Mouse (Mus musculus): ENCODE results near the gene Rcc1. TPM values are rescaled to one million over a fixed set of nuclear protein-coding genes. Genes with fewer than 3 reads are reported as not detected.

The Rcc1 gene
- total RNA-seq, 2 experiments from 2014 or later = 13.4 to 18.6 TPM

GRCm38 (mm10) chr4:132356170-132356569, 2.8 kb upstream of the Rcc1 start:
- DNase-seq = peak; percentile 43

DNA sequence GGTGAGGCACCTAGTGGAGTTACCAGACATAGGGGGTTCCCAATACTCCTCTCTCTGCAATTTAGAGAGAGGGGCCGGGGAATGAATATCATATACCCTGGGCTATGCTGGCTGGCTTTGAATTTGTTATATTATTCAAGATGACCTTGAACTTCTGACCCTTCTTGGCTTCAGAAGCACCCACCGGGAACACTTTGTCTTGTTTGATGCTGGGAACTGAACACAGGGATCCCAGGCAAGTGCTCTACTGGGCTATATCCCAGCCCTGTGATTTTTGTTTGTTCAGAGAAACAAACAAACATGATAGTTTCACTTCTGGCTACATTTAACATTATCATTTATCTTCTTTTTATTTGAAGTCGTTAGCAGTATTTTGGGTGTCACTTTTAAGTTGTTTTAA, 2.0 kb upstream of the Rcc1 start:
- DNase-seq = no peak

DNA sequence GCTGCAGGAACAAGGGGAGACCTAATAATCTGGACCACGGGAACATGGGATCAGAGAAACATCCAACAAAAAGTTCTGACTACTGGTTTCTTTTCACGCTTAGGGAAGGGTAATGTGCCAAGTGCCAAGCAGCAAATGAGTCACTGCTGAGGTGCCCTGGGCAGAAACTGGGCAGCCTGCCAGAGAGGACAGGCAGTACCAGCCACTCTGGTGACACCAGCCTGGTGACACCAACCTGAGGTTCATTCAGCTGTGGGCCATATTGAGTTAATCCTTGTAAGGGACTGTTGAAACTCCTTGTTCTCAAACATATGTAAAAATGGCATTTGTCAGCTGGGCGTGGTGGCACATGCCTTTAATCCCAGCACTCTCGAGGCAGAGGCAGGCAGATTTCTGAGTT, 1.2 kb upstream of the Rcc1 start:
- DNase-seq = peak; percentile 34

DNA sequence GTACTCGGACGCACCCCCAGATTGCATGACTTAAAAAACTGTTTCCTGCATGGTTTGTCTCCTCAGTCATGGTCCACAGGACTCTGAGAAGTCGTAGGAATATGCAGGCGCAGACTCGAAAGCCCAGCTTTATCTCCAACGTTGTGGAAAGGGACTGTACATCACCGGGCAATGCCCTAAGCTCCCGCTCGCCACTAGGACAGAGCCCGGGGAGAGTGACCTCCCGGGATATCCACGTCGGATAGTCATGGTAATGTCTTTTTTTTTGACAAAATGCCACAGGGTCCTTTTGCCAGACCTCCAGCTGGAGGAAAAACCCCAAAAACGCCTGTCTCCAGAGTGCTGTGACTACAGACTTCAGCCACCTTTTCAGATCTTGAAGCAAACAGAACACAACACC, 666 bp downstream of the Rcc1 start:
- peak; percentile 22 for DNase-seq

- no peak for DNase-seq
Observed at GRCm38 (mm10) chr4:132351401-132351800, 2.0 kb downstream of the Rcc1 start.

GRCm38 (mm10) chr4:132350854-132351253, 2.6 kb downstream of the Rcc1 start:
- DNase-seq = no peak

DNA sequence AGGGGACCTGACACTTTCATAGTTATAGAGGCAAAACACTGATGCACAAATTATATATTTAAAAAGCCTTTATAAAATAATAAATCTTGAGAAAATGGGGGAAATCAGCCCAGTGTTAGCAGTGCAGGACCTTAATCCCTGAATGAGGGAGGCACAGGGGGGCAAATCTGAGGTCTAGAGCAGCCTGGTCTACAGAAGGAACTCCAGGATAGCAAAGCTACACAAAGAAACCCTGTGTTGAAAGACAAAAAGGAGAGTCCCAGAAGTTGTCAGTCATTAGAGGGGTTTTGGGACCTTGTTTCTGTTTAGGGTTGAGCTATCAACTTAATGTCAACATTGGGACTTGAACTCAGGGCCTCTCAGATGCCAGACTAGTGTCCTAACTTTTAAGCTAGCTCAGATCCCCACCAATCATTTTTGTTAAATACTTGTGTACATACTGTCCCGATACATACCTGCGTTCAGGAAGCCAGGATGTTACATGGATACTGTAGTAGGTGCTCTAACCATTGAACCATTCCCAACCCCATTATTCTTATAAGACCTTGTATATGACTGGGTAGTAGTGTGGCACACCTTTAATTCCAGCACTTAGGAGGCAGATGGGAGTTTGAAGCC, 3.2 kb downstream of the Rcc1 start:
- no peak for DNase-seq

GRCm38 (mm10) chr4:132349495-132350122, 3.8 kb downstream of the Rcc1 start:
- DNase-seq = no peak

DNA sequence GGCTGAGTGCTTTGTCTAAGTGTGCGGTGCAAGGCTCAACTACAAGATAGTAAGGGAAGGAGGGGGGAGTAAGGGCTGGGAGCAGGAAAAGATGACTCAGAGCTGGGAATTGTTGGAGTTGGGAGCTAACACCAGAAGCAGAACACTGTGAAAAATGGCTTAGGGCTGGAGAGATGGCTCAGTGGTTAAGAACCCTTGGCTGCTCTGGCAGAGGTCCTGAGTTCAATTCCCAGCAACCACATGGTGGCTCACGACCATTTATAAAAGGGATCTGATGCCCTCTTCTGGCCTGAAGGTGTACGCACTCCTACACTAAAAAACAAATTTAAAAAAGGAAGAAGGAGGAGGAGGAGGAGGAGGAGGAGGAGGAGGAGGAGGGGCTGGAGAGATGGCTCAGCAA, 6.7 kb downstream of the Rcc1 start:
- DNase-seq = no peak

DNA sequence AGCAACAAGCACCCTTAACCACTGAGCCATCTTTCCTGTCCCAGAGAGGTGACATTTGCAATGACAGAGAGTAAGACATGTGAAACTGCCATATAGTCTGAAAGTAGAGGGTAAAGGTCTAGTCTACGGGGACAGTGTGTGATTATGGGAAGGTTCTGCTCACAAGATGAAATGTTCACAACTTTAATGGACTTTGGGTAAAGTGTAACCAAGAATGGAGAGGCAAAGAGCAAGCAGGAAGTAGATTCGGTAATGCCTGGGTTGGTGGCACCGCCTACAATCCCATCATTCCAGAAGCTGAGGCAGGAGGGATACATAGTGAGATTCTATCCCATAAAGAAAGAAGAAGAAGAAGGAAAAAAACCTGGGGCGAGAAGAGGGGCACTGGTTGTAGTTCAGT, 7.1 kb downstream of the Rcc1 start:
- no peak for DNase-seq

GRCm38 (mm10) chr4:132345843-132346212, 7.6 kb downstream of the Rcc1 start:
- no peak for DNase-seq

- DNase-seq = peak; percentile 99
Observed at GRCm38 (mm10) chr4:132345135-132345842, 8.1 kb downstream of the Rcc1 start.

GRCm38 (mm10) chr4:132344403-132345134, 8.8 kb downstream of the Rcc1 start:
- no peak for DNase-seq

GRCm38 (mm10) chr4:132341451-132341850, 12.0 kb downstream of the Rcc1 start:
- no peak for DNase-seq

DNA sequence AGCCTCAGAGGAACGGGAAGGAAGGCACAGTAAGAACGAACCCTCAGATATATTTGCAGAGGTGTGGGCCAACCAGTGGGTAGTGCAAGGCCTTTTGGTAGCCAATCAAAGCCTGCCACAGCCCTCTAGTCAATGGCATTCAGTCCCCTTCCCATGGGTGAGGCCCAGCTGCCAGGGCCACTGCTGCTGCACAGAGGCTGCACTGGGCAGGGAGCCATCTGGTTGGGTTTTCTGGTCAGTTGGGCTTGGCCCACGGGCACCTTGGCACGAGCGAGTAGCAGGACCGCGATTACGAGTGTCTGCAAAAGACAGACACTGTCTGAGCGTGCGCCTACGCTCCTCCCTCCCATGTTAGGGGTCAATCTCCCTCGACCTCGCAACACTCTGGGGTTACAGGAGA, 14.5 kb downstream of the Rcc1 start:
- peak; percentile 82 for DNase-seq

DNA sequence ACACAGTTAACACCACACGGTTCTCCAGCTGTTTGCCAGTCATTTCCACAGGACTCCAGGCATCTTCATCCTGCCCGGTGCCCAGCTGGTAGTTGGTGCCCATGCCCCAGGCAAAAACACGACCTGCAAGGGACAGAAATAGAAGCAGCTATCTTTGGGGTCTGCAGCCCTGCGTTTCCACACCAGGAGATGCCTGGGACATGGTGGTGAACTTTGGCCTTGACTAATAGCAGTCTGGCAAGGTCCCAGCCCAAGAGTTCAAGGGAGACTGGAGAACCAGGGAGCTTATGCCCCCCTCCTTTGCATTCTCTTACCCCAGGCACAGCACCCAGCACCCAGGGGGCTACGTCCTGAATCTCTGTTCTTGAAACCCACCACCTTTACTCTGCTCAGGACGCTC, 20.5 kb downstream of the Rcc1 start:
- DNase-seq = no peak

- no peak for DNase-seq
Observed at GRCm38 (mm10) chr4:132331960-132332359, 21.4 kb downstream of the Rcc1 start.

GRCm38 (mm10) chr4:132329835-132330354, 23.5 kb downstream of the Rcc1 start:
- no peak for DNase-seq

- peak; percentile 90 for DNase-seq
Observed at GRCm38 (mm10) chr4:132329115-132329834, 24.1 kb downstream of the Rcc1 start, which contains the start of gene Trnau1ap. Gene Trnau1ap (minus strand): TSS chr4:132329538.

DNA sequence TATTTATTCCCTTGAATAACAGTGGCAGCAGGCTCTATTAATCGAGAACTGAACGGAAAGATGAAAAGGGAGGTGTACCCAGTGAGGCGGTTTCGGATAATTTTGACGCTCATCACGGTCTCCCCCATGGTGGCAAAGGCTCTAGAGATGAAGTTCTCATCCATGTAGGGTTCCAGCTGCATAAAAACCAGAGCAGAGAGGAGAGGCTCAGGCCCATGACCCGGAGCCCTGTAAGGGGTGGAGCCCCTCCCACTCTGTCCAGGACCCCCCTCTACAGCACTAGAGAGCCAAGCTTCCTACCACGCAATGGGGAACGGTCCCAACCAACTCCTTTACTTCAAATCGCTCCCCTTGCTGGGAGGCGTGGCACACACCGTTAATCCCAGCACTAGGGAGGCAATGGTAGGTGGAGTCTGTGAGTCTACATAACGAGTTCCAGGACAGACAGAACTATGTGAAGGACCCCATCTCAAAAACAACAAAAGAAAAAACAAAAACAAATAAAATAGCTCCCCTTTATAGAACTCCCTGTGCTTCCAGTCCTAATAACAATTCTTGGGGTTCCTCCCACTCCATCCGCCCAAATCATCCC, 24.9 kb downstream of the Rcc1 start:
- no peak for DNase-seq

- DNase-seq = no peak
Observed at GRCm38 (mm10) chr4:132326481-132326880, 26.9 kb downstream of the Rcc1 start.

DNA sequence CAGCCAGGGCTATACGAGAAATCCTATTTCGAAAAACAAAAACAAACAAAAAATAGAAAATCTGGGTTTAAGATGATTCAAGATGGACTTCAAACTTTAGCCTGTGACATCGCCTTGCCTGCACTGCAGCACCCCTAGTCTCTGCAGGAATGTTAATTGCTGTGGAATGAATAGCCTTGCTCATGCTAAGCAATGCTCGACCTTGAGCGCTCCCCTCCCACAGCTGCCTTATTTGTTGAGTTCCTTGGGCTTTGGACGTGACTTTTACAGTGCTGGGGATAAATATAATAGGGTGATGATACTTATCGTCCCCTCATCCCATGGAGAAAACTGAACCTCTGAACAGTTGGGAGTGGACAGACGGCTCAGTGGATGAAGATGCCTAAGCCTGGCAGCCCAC, 37.7 kb downstream of the Rcc1 start:
- no peak for DNase-seq

Measured in gastrocnemius, postnatal 10 days (tissue).